Mouse (Mus musculus): Measurements from ENCODE around the gene Adam21. TPM values are rescaled to one million over a fixed set of nuclear protein-coding genes. Genes with fewer than 3 reads are reported as not detected.

The Adam21 gene
- total and polyA plus RNA-seq, 2 experiments from 2014 or later: 0.31 to 1.4 TPM

Other genes with a start within 250 kb of the Adam21 start
- gene Slc8a3, start 235.3 kb downstream of the Adam21 start, total RNA-seq (2014; rRNA removed): 27.9 and 38.7 TPM in 2 replicates
- 5.7 and 10.5 TPM in 2 replicates for gene Slc8a3, start 235.3 kb downstream of the Adam21 start, polyA plus RNA-seq (2015; fragmentation: Nextera tagmentation; extraction: Ambion mirVana)
- gene Gm4787, start 189.0 kb downstream of the Adam21 start, total RNA-seq (2014; rRNA removed): 0.69 and 1.9 TPM in 2 replicates
- gene Gm4787, start 189.0 kb downstream of the Adam21 start, polyA plus RNA-seq (2015; fragmentation: Nextera tagmentation; extraction: Ambion mirVana): 0.06 TPM in 1 of 2 replicates, not detected in the other
- gene Adam4, start 146.5 kb downstream of the Adam21 start, total RNA-seq (2014; rRNA removed): 1.2 and 1.5 TPM in 2 replicates
- gene Adam4, start 146.5 kb downstream of the Adam21 start, polyA plus RNA-seq (2015; fragmentation: Nextera tagmentation; extraction: Ambion mirVana): 0.10 and 0.13 TPM in 2 replicates
- gene Cox16, start 83.3 kb downstream of the Adam21 start, total RNA-seq (2014; rRNA removed): 61.3 and 71.2 TPM in 2 replicates
- gene Cox16, start 83.3 kb downstream of the Adam21 start, polyA plus RNA-seq (2015; fragmentation: Nextera tagmentation; extraction: Ambion mirVana): 126 and 149 TPM in 2 replicates
- 30.2 and 34.7 TPM in 2 replicates for gene Gm20498, start 35.6 kb downstream of the Adam21 start, total RNA-seq (2014; rRNA removed)
- gene Gm20498, start 35.6 kb downstream of the Adam21 start, polyA plus RNA-seq (2015; fragmentation: Nextera tagmentation; extraction: Ambion mirVana): 39.2 and 39.7 TPM in 2 replicates
- gene Synj2bp, start 35.6 kb downstream of the Adam21 start, total RNA-seq (2014; rRNA removed): 20.4 and 22.5 TPM in 2 replicates
- 8.5 and 16.3 TPM in 2 replicates for gene Synj2bp, start 35.6 kb downstream of the Adam21 start, polyA plus RNA-seq (2015; fragmentation: Nextera tagmentation; extraction: Ambion mirVana)
- 33.9 and 43.2 TPM in 2 replicates for gene Med6, start 26.5 kb upstream of the Adam21 start, total RNA-seq (2014; rRNA removed)
- 34.6 and 39.3 TPM in 2 replicates for gene Med6, start 26.5 kb upstream of the Adam21 start, polyA plus RNA-seq (2015; fragmentation: Nextera tagmentation; extraction: Ambion mirVana)
- gene Ttc9, start 62.8 kb upstream of the Adam21 start, total RNA-seq (2014; rRNA removed): 54.6 and 64.0 TPM in 2 replicates
- 18.7 and 19.5 TPM in 2 replicates for gene Ttc9, start 62.8 kb upstream of the Adam21 start, polyA plus RNA-seq (2015; fragmentation: Nextera tagmentation; extraction: Ambion mirVana)
- gene Map3k9, start 212.7 kb upstream of the Adam21 start, total RNA-seq (2014; rRNA removed): 41.4 and 49.2 TPM in 2 replicates
- 4.3 and 6.5 TPM in 2 replicates for gene Map3k9, start 212.7 kb upstream of the Adam21 start, polyA plus RNA-seq (2015; fragmentation: Nextera tagmentation; extraction: Ambion mirVana)

All from forebrain, postnatal 0 days (tissue).